Mouse (Mus musculus) megakaryocyte, adult 5-6 weeks (primary cell): ENCODE results near the gene Gm128. TPM values are rescaled to one million over a fixed set of nuclear protein-coding genes. Genes with fewer than 3 reads are reported as not detected.

Source experiments
- ATAC-seq: 2 replicates; pipeline ENCODE4 v1.8.0; 2016; ENCODE audit warnings: mild to moderate bottlenecking, inconsistent platforms; ENCODE audit not compliant: poor library complexity, severe bottlenecking
- total RNA-seq, 2 experiments: library from RNA; stranded (forward) in 1 of 2; stranded (reverse) in 1 of 2; fragments of 153-499, 151-499 nt in 1 of 2; fragments of 221-1000, 200-1000 nt in 1 of 2; gene quantifications; 2 replicates each; pipeline versions ENCODE4 v1.2.3 to v1.2.4; 2015 to 2017

Gene Gm128
- total RNA-seq, 2 experiments from 2014 or later: 0.16 TPM; not detected in 1

- ATAC-seq: no peak
Measured at GRCm38 (mm10) chr3:95203880-95204279, 37.5 kb downstream of the Gm128 start.

- no peak for ATAC-seq
Measured at GRCm38 (mm10) chr3:95200562-95200961, 40.8 kb downstream of the Gm128 start.

- no peak for ATAC-seq
Measured at GRCm38 (mm10) chr3:95200132-95200531, 41.3 kb downstream of the Gm128 start.

- ATAC-seq: no peak
Measured at GRCm38 (mm10) chr3:95199101-95199500, 42.3 kb downstream of the Gm128 start.

GRCm38 (mm10) chr3:95195772-95196171 is 45.6 kb downstream of the Gm128 start:
- no peak for ATAC-seq

- ATAC-seq: no peak
Measured at GRCm38 (mm10) chr3:95194721-95195135, 46.7 kb downstream of the Gm128 start.

Other genes starting within 250 kb of the Gm128 start
- gene Zfp687, start 226.2 kb downstream of the Gm128 start, total RNA-seq (2015): 10.0 and 15.7 TPM in 2 replicates
- gene Zfp687, start 226.2 kb downstream of the Gm128 start, total RNA-seq (2017): 11.7 and 39.5 TPM in 2 replicates
- 80.0 and 91.9 TPM in 2 replicates for gene Psmd4, start 199.0 kb downstream of the Gm128 start, total RNA-seq (2015)
- gene Psmd4, start 199.0 kb downstream of the Gm128 start, total RNA-seq (2017): 224 and 226 TPM in 2 replicates
- gene Pip5k1a, start 134.7 kb downstream of the Gm128 start, total RNA-seq (2015): 9.7 and 15.8 TPM in 2 replicates
- gene Pip5k1a, start 134.7 kb downstream of the Gm128 start, total RNA-seq (2017): 12.4 and 14.5 TPM in 2 replicates
- gene Vps72, start 130.6 kb downstream of the Gm128 start, total RNA-seq (2015): 33.6 and 37.3 TPM in 2 replicates
- gene Vps72, start 130.6 kb downstream of the Gm128 start, total RNA-seq (2017): 74.0 and 77.3 TPM in 2 replicates
- 1.1 and 4.4 TPM in 2 replicates for gene Tmod4, start 117.1 kb downstream of the Gm128 start, total RNA-seq (2015)
- gene Tmod4, start 117.1 kb downstream of the Gm128 start, total RNA-seq (2017): not detected in 2 replicates
- 51.3 and 61.3 TPM in 2 replicates for gene Scnm1, start 107.6 kb downstream of the Gm128 start, total RNA-seq (2015)
- gene Scnm1, start 107.6 kb downstream of the Gm128 start, total RNA-seq (2017): 68.0 and 72.8 TPM in 2 replicates
- 3.3 and 3.8 TPM in 2 replicates for gene Lysmd1, start 107.5 kb downstream of the Gm128 start, total RNA-seq (2015)
- gene Lysmd1, start 107.5 kb downstream of the Gm128 start, total RNA-seq (2017): 4.4 and 5.0 TPM in 2 replicates
- 77.5 and 85.2 TPM in 2 replicates for gene Tnfaip8l2, start 99.2 kb downstream of the Gm128 start, total RNA-seq (2015)
- gene Tnfaip8l2, start 99.2 kb downstream of the Gm128 start, total RNA-seq (2017): 103 and 115 TPM in 2 replicates
- gene Sema6c, start 81.1 kb downstream of the Gm128 start, total RNA-seq (2015): 0.04 TPM in 1 of 2 replicates, not detected in the other
- not detected in 2 replicates for gene Sema6c, start 81.1 kb downstream of the Gm128 start, total RNA-seq (2017)
- 37.6 and 39.3 TPM in 2 replicates for gene Gabpb2, start 23.7 kb downstream of the Gm128 start, total RNA-seq (2015)
- 64.2 and 73.3 TPM in 2 replicates for gene Gabpb2, start 23.7 kb downstream of the Gm128 start, total RNA-seq (2017)
- gene Cdc42se1, start 12.9 kb downstream of the Gm128 start, total RNA-seq (2015): 131 and 142 TPM in 2 replicates
- 151 TPM in 2 replicates for gene Cdc42se1, start 12.9 kb downstream of the Gm128 start, total RNA-seq (2017)
- gene Mllt11, start 9.4 kb downstream of the Gm128 start, total RNA-seq (2015): 3.3 and 6.1 TPM in 2 replicates
- gene Mllt11, start 9.4 kb downstream of the Gm128 start, total RNA-seq (2017): 2.8 and 7.3 TPM in 2 replicates
- not detected in 2 replicates for gene Bnipl, start 9.6 kb upstream of the Gm128 start, total RNA-seq (2015)
- not detected in 2 replicates for gene Bnipl, start 9.6 kb upstream of the Gm128 start, total RNA-seq (2017)
- gene Mindy1, start 39.7 kb upstream of the Gm128 start, total RNA-seq (2015): 49.5 and 55.2 TPM in 2 replicates
- gene Mindy1, start 39.7 kb upstream of the Gm128 start, total RNA-seq (2017): 44.0 and 54.1 TPM in 2 replicates
- gene Prune1, start 40.5 kb upstream of the Gm128 start, total RNA-seq (2015): 12.4 and 14.5 TPM in 2 replicates
- gene Prune1, start 40.5 kb upstream of the Gm128 start, total RNA-seq (2017): 7.8 and 10.2 TPM in 2 replicates
- 3.0 and 3.8 TPM in 2 replicates for gene Anxa9, start 65.6 kb upstream of the Gm128 start, total RNA-seq (2015)
- gene Anxa9, start 65.6 kb upstream of the Gm128 start, total RNA-seq (2017): 1.9 and 2.4 TPM in 2 replicates
- 184 and 191 TPM in 2 replicates for gene Cers2, start 73.2 kb upstream of the Gm128 start, total RNA-seq (2015)
- 86.0 and 107 TPM in 2 replicates for gene Cers2, start 73.2 kb upstream of the Gm128 start, total RNA-seq (2017)
- gene Setdb1, start 115.6 kb upstream of the Gm128 start, total RNA-seq (2015): 20.5 and 21.2 TPM in 2 replicates
- 22.4 and 23.8 TPM in 2 replicates for gene Setdb1, start 115.6 kb upstream of the Gm128 start, total RNA-seq (2017)
- not detected in 2 replicates for gene 4930558C23Rik, start 161.2 kb upstream of the Gm128 start, total RNA-seq (2015)
- not detected in 2 replicates for gene 4930558C23Rik, start 161.2 kb upstream of the Gm128 start, total RNA-seq (2017)
- 26.8 and 30.6 TPM in 2 replicates for gene Arnt, start 192.8 kb upstream of the Gm128 start, total RNA-seq (2015)
- gene Arnt, start 192.8 kb upstream of the Gm128 start, total RNA-seq (2017): 27.8 and 36.1 TPM in 2 replicates